Mouse (Mus musculus) CH12.LX (cell line): ENCODE results near the gene Nemp2. TPM values are rescaled to one million over a fixed set of nuclear protein-coding genes. Genes with fewer than 3 reads are reported as not detected.
A peak's percentile ranks its signal among the peaks of the same experiment; 100 is the strongest.

ENCODE experiments used
- DNase-seq: peaks from one replicate; pipeline ENCODE4 v3.0.0-alpha.2; 2013; ENCODE audit errors: extremely low read depth
- H3K27ac ChIP-seq: 2 replicates; pipeline ENCODE4 v1.5.1; 2012; ENCODE audit warnings: low read depth, mild to moderate bottlenecking, control low read depth, moderate library complexity; ENCODE audit not compliant: insufficient read depth
- H3K27me3 ChIP-seq: replicated peaks from 2 replicates; pipeline ENCODE3; 2012; ENCODE audit warnings: inconsistent platforms
- H3K36me3 ChIP-seq, 2 experiments: replicated peaks in 1 of 2; 2 replicates each; pipeline versions ENCODE3 to v1.6.1; 2012; ENCODE audit warnings: inconsistent platforms in 1 of 2, low read length in 1 of 2, mild to moderate bottlenecking in 1 of 2, mixed read lengths in 1 of 2, moderate library complexity in 1 of 2; ENCODE audit not compliant: control insufficient read depth in 1 of 2, insufficient read depth in 1 of 2
- H3K4me1 ChIP-seq, 2 experiments: 2 replicates each; pipeline ENCODE4 v1.6.1; 2012; ENCODE audit warnings: inconsistent platforms in 1 of 2, moderate library complexity in 1 of 2; ENCODE audit not compliant: insufficient read depth in 2 of 2, control insufficient read depth in 1 of 2
- H3K4me2 ChIP-seq: 2 replicates; pipeline ENCODE4 v1.6.1; 2012; ENCODE audit warnings: low read depth, mild to moderate bottlenecking, control low read depth; ENCODE audit not compliant: poor library complexity, insufficient read depth, severe bottlenecking
- H3K4me3 ChIP-seq, 3 experiments: fragments of 150-350 bp in 1 of 3; sonication (generic) in 1 of 3; replicated peaks in 1 of 3; 2 replicates each; pipeline versions ENCODE3 to v1.5.1; 2011 to 2012; ENCODE audit warnings: low read depth in 2 of 3, low read length in 2 of 3, mild to moderate bottlenecking in 2 of 3, moderate library complexity in 2 of 3, control low read depth in 1 of 3, improper control_type of control experiment in 1 of 3, inconsistent platforms in 1 of 3, mixed read lengths in 1 of 3; ENCODE audit not compliant: poor library complexity in 1 of 3
- H3K79me2 ChIP-seq: replicated peaks from 2 replicates; pipeline ENCODE4 v1.6.1; 2012; ENCODE audit warnings: mild to moderate bottlenecking, moderate library complexity; ENCODE audit not compliant: control insufficient read depth, poor library complexity, insufficient read depth, severe bottlenecking; ENCODE audit errors: extremely low read depth
- H3K9ac ChIP-seq: 2 replicates; pipeline ENCODE4 v1.6.1; 2012; ENCODE audit warnings: low read depth, mild to moderate bottlenecking, control low read depth, moderate library complexity; ENCODE audit not compliant: insufficient read depth
- H3K9me3 ChIP-seq: replicated peaks from 2 replicates; pipeline ENCODE3; 2012; ENCODE audit warnings: low read length, inconsistent platforms, mixed read lengths
- BHLHE40 ChIP-seq: IDR thresholded peaks from 2 replicates; pipeline ENCODE4 v1.6.1; 2011; ENCODE audit warnings: mild to moderate bottlenecking, low read depth, low read length, improper control_type of control experiment
- CHD1 ChIP-seq: IDR thresholded peaks from 2 replicates; pipeline ENCODE4 v1.6.1; 2012; ENCODE audit warnings: low read depth, low read length, improper control_type of control experiment, inconsistent platforms
- CHD2 ChIP-seq: IDR thresholded peaks from 2 replicates; pipeline ENCODE4 v1.6.1; 2011; ENCODE audit warnings: low read length, improper control_type of control experiment
- CTCF ChIP-seq, 2 experiments: IDR thresholded peaks in 1 of 2; conservative IDR thresholded peaks in 1 of 2; 2 replicates each; pipeline ENCODE4 v1.5.1; 2011 to 2012; ENCODE audit warnings: low read depth in 2 of 2, low read length in 2 of 2, improper control_type of control experiment in 1 of 2, inconsistent platforms in 1 of 2, mild to moderate bottlenecking in 1 of 2, moderate library complexity in 1 of 2
- E2F4 ChIP-seq: IDR thresholded peaks from 2 replicates; pipeline ENCODE4 v1.6.1; 2011; ENCODE audit warnings: low read depth, low read length, improper control_type of control experiment; ENCODE audit not compliant: insufficient replicate concordance
- ELF1 ChIP-seq: IDR thresholded peaks from 2 replicates; pipeline ENCODE4 v1.6.1; 2014; ENCODE audit warnings: low read depth, mild to moderate bottlenecking, inconsistent platforms, low read length, improper control_type of control experiment
- EP300 ChIP-seq: IDR thresholded peaks from 2 replicates; pipeline ENCODE4 v1.6.1; 2011; ENCODE audit warnings: low read length, improper control_type of control experiment
- ETS1 ChIP-seq: conservative IDR thresholded peaks from 2 replicates; pipeline ENCODE4 v1.6.1; 2012; ENCODE audit warnings: low read depth, mild to moderate bottlenecking, inconsistent platforms, low read length, improper control_type of control experiment, moderate library complexity
- GABPA ChIP-seq: IDR thresholded peaks from 2 replicates; pipeline ENCODE4 v1.6.1; 2012; ENCODE audit warnings: low read depth, low read length, improper control_type of control experiment, inconsistent platforms; ENCODE audit not compliant: insufficient replicate concordance
- HCFC1 ChIP-seq: IDR thresholded peaks from 2 replicates; pipeline ENCODE4 v1.6.1; 2012; ENCODE audit warnings: low read depth, mild to moderate bottlenecking, inconsistent platforms, low read length, improper control_type of control experiment
- IRF4 ChIP-seq: IDR thresholded peaks from 2 replicates; pipeline ENCODE4 v1.6.1; 2014; ENCODE audit warnings: low read depth, mild to moderate bottlenecking, inconsistent platforms, low read length, improper control_type of control experiment
- JUN ChIP-seq: IDR thresholded peaks from 2 replicates; pipeline ENCODE4 v1.6.1; 2011; ENCODE audit warnings: low read depth, mild to moderate bottlenecking, low read length, improper control_type of control experiment, moderate library complexity; ENCODE audit not compliant: insufficient read depth
- JUND ChIP-seq: conservative IDR thresholded peaks from 2 replicates; pipeline ENCODE4 v1.6.1; 2011; ENCODE audit warnings: low read depth, low read length, improper control_type of control experiment
- KAT2A ChIP-seq: IDR thresholded peaks from 2 replicates; pipeline ENCODE4 v1.6.1; 2012; ENCODE audit warnings: low read length, improper control_type of control experiment, inconsistent platforms; ENCODE audit not compliant: insufficient replicate concordance
- MAFK ChIP-seq: IDR thresholded peaks from 2 replicates; pipeline ENCODE4 v1.6.1; 2011; ENCODE audit warnings: low read length, improper control_type of control experiment; ENCODE audit not compliant: insufficient replicate concordance
- MAX ChIP-seq: IDR thresholded peaks from 2 replicates; pipeline ENCODE4 v1.6.1; 2011; ENCODE audit warnings: low read length, improper control_type of control experiment
- MAZ ChIP-seq: IDR thresholded peaks from 2 replicates; pipeline ENCODE4 v1.6.1; 2012; ENCODE audit warnings: low read depth, mild to moderate bottlenecking, inconsistent platforms, low read length, improper control_type of control experiment, moderate library complexity
- MEF2A ChIP-seq: IDR thresholded peaks from 2 replicates; pipeline ENCODE4 v1.6.1; 2014; ENCODE audit warnings: low read depth, mild to moderate bottlenecking, inconsistent platforms, low read length, improper control_type of control experiment, borderline replicate concordance
- MXI1 ChIP-seq: IDR thresholded peaks from 2 replicates; pipeline ENCODE4 v1.6.1; 2011; ENCODE audit warnings: mild to moderate bottlenecking, low read depth, low read length, improper control_type of control experiment
- MYC ChIP-seq: IDR thresholded peaks from 2 replicates; pipeline ENCODE4 v1.6.1; 2011; ENCODE audit warnings: low read depth, mild to moderate bottlenecking, improper control_type of control experiment, low read length
- NELFE ChIP-seq: IDR thresholded peaks from 2 replicates; pipeline ENCODE4 v1.6.1; 2011; ENCODE audit warnings: low read depth, low read length, improper control_type of control experiment
- NRF1 ChIP-seq: IDR thresholded peaks from 2 replicates; pipeline ENCODE4 v1.6.1; 2014; ENCODE audit warnings: low read depth, mild to moderate bottlenecking, inconsistent platforms, low read length, improper control_type of control experiment, moderate library complexity
- PAX5 ChIP-seq: IDR thresholded peaks from 2 replicates; pipeline ENCODE4 v1.6.1; 2012; ENCODE audit warnings: low read length, inconsistent platforms, mixed read lengths
- POLR2A ChIP-seq: IDR thresholded peaks from 2 replicates; pipeline ENCODE4 v1.6.1; 2011; ENCODE audit warnings: low read depth, mild to moderate bottlenecking, improper control_type of control experiment, low read length
- POLR2AphosphoS2 ChIP-seq: IDR thresholded peaks from 2 replicates; pipeline ENCODE4 v1.6.1; 2011; ENCODE audit warnings: low read depth, low read length, improper control_type of control experiment
- RAD21 ChIP-seq: IDR thresholded peaks from 2 replicates; pipeline ENCODE4 v1.6.1; 2011; ENCODE audit warnings: low read depth, mild to moderate bottlenecking, low read length, improper control_type of control experiment, moderate library complexity
- RCOR1 ChIP-seq: conservative IDR thresholded peaks from 2 replicates; pipeline ENCODE4 v1.6.1; 2012; ENCODE audit warnings: low read depth, mild to moderate bottlenecking, inconsistent platforms, low read length, improper control_type of control experiment
- SIN3A ChIP-seq: IDR thresholded peaks from 2 replicates; pipeline ENCODE4 v1.6.1; 2012; ENCODE audit warnings: low read length, improper control_type of control experiment, inconsistent platforms
- SMC3 ChIP-seq: IDR thresholded peaks from 2 replicates; pipeline ENCODE4 v1.6.1; 2011; ENCODE audit warnings: low read depth, low read length, improper control_type of control experiment
- TBP ChIP-seq: conservative IDR thresholded peaks from 2 replicates; pipeline ENCODE4 v1.6.1; 2011; ENCODE audit warnings: low read depth, low read length, improper control_type of control experiment
- TCF12 ChIP-seq: IDR thresholded peaks from 2 replicates; pipeline ENCODE4 v1.6.1; 2014; ENCODE audit warnings: low read depth, mild to moderate bottlenecking, inconsistent platforms, low read length, improper control_type of control experiment
- UBTF ChIP-seq: IDR thresholded peaks from 2 replicates; pipeline ENCODE4 v1.6.1; 2012; ENCODE audit warnings: low read depth, mild to moderate bottlenecking, inconsistent platforms, low read length, improper control_type of control experiment, moderate library complexity
- USF1 ChIP-seq: IDR thresholded peaks from 2 replicates; pipeline ENCODE4 v1.6.1; 2014; ENCODE audit warnings: low read depth, mild to moderate bottlenecking, inconsistent platforms, low read length, improper control_type of control experiment
- USF2 ChIP-seq: conservative IDR thresholded peaks from 2 replicates; pipeline ENCODE4 v1.6.1; 2011; ENCODE audit warnings: low read depth, low read length, improper control_type of control experiment
- ZC3H11A ChIP-seq: IDR thresholded peaks from 2 replicates; pipeline ENCODE4 v1.6.1; 2012; ENCODE audit warnings: low read depth, mild to moderate bottlenecking, inconsistent platforms, low read length, improper control_type of control experiment
- ZKSCAN1 ChIP-seq: IDR thresholded peaks from 2 replicates; pipeline ENCODE4 v1.6.1; 2012; ENCODE audit warnings: low read depth, inconsistent platforms, low read length, improper control_type of control experiment, borderline replicate concordance
- ZMIZ1 ChIP-seq: IDR thresholded peaks from 2 replicates; pipeline ENCODE4 v1.6.1; 2012; ENCODE audit warnings: low read depth, mild to moderate bottlenecking, inconsistent platforms, low read length, improper control_type of control experiment
- ZNF384 ChIP-seq: IDR thresholded peaks from 2 replicates; pipeline ENCODE4 v1.6.1; 2012; ENCODE audit warnings: low read depth, low read length, improper control_type of control experiment, inconsistent platforms
- dilution Hi-C: fragments of 300-500 bp; cut with MboI; formaldehyde crosslinking; loops from 2 replicates; pipeline ENCODE4 v1.14.3; 2020; ENCODE audit warnings: low sequenced_read_pairs; ENCODE audit not compliant: extremely low pct_unique_long_range_greater_than_20kb, extremely low pct_ligation_motif_present
- in situ Hi-C: fragments of 300-500 bp; cut with MboI; formaldehyde crosslinking; loops from 3 replicates; pipeline ENCODE4 v1.14.3; 2019; ENCODE audit warnings: low sequenced_read_pairs, low pct_ligation_motif_present, low pct_unique_long_range_greater_than_20kb, mixed read lengths
- polyA plus RNA-seq: library from polyadenylated mRNA; unstranded; fragments of >175 nt; gene quantifications from 2 replicates; pipeline ENCODE4 v1.2.1, GENCODE M21; 2012; ENCODE audit warnings: low read depth; ENCODE audit not compliant: insufficient read length
- total RNA-seq, 2 experiments: library from RNA; depleted of rRNA; stranded (reverse); fragments of 300-350 nt in 1 of 2; fragments of >200 nt in 1 of 2; gene quantifications; 2 replicates each; pipeline ENCODE4 v1.2.3; 2012 to 2014

The Nemp2 gene
- total RNA-seq (2012; rRNA removed) (9.4 and 11.2 TPM in 2 replicates), total RNA-seq (2014; rRNA removed) (18.2 and 20.1 TPM in 2 replicates), polyA plus RNA-seq (10.2 and 13.3 TPM in 2 replicates)

GRCm38 (mm10) chr1:52630248-52630936, at the start of gene Nemp2:
Gene Nemp2 (plus strand): TSS chr1:52630703.
- DNase-seq: peak; percentile 85
- Histone ChIP-seq H3K36me3 (peaks cover 0 to 25% of the 10 kb centered on the region in 2 experiments), H3K9me3 (no peaks in the 10 kb centered on the region), H3K4me2 (peak within 1 kb of the TSS; percentile 98), H3K9ac (peak within 1 kb of the TSS; percentile 94), H3K27ac (peak within 1 kb of the TSS; percentile 92), H3K4me1 (peaks cover 2 to 37% of the 10 kb centered on the region in 2 experiments; a peak in 3 of 4 replicates), H3K4me3 (peak within 1 kb of the TSS; percentile 80 to 99 (median 89)), H3K79me2 (peaks cover 2% of the 10 kb centered on the region), H3K27me3 (no peaks in the 10 kb centered on the region)
- in situ Hi-C loops: loop anchor here (25.0 kb wide), 4 partner anchors 232 to 518 kb away; partner anchors contain the start of gene Stat1
- dilution Hi-C loops: no loop called here
- TF ChIP-seq GABPA (no peak), UBTF (no peak), JUN (no peak), BHLHE40 (peak; percentile 71), EP300 (no peak), IRF4 (peak; percentile 77), ETS1 (no peak), POLR2AphosphoS2 (no peak), USF2 (no peak), POLR2A (peak; percentile 75), ELF1 (peak; percentile 85), ZC3H11A (peak; percentile 18; the same call in 1 of the 2 replicates), MAX (no peak; the same call in 1 of the 2 replicates), CHD2 (no peak), TCF12 (peak; percentile 72), KAT2A (0 out of 2 replicates have a peak, but pooled peaks have one; percentile 45), RCOR1 (no peak), USF1 (no peak), SIN3A (no peak), MXI1 (peak; percentile 36; the same call in 1 of the 2 replicates), SMC3 (peak; percentile 84), CTCF (conservative IDR thresholded peaks at IDR 0.05 in 1 of 2, IDR thresholded peaks at IDR 0.05 in 1 of 2; ENCODE audit: low read depth in 2 of 2, low read length in 2 of 2) (peak; percentile 11 to 90; a peak in 2 of 4 replicates), MYC (no peak), TBP (no peak), E2F4 (peak; percentile 96), CHD1 (no peak), HCFC1 (peak; percentile 50; the same call in 1 of the 2 replicates), PAX5 (no peak), NELFE (peak; percentile 75), ZNF384 (peak; percentile 64), MEF2A (peak; percentile 75; the same call in 1 of the 2 replicates), ZMIZ1 (peak; percentile 55; the same call in 1 of the 2 replicates), NRF1 (peak; percentile 35; the same call in 1 of the 2 replicates), RAD21 (peak; percentile 79), JUND (no peak), MAZ (peak; percentile 58; the same call in 1 of the 2 replicates), MAFK (peak; percentile 34; the same call in 1 of the 2 replicates), ZKSCAN1 (no peak)
